Mouse (Mus musculus): Measurements from ENCODE around the gene Il10rb.

The Il10rb gene

DNA sequence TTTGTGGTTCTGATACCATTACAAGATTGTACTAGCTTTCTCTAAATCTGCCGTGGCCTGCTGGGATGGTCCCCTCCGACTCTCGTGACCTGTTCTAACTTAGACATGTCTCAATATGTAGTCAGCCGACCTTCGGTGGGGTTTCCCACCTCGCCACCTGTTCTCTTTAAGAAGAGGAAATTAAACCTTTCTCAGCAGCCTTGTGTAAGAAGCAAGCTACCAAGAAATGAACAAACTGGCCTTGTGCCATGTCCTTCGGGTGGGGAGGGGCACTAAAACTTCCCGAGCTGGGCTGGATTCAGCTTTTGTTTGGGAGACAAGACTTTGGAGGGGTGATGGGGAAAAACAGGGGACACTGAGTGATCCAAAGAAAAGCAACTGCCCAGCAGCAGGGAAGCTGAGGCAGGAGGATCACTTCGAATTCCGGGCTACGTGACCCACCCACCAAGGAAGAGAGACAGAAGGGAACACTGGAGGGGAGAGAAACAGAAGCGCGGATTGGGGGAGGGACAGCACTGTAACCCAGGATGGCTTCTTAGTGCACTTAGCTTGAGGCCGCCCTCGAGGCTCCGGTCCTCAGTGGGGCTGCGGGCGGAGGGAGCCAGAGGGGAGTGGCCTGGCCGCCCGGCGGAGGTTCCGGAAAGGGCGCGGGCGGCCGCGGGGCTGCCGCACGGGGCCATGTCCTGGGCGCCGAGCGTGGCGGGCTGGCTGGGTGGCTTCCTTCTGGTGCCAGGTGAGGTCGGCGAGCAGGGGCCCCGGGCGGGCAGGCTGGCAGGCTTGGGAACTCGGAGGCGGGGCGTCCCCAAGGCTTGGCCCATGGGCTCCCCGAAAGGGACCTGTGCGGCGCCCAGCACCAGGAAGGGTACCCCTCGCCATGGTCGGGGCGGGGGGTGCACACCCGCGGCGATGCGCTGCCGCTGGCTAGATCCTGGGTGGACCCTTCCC lies at the start of gene Il10rb:
Il10rb (plus strand) TSS at position 525 of the 945 bp plus-strand sequence.
- peak; percentile 23 for DNase-seq (ENCODE audit: low read depth, low spot score)

DNA sequence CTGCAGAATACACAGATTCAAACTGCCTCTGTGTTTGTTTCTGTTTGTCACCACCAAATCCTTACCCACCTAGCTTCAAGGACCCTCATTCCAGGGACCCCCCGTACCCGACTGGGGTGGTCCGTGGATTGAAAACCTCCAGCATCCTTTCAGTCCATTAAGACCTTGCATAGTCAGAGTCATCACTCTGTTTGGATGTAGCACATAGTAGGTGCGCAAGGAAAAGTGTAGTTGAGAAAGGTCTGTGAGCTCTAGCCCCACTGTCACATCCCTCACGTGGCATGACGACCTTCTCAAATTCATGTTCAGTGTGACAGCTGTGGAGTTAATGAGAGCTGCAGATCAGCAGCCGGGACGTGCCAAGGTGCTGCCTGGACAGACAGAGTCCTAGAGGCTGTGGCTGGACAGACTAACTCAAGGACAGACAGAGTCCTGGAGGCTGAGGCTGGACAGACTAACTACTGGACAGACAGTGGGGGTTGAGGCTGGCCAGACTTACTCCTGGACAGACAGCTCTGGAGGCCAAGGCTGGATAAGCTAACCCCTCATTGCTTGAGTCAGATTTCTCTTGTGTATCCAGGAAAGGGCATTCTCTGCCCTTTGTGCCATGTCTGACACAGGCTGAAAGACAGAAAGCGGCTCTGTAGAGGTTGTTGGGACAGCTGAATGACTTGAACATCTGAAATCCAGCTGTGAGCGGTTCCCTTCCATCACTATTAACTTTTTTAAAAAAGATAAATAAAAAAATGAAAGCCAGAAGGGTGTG lies 49.0 kb upstream of the Il10rb start:
- no peak for DNase-seq (ENCODE audit: low read depth, low spot score)

DNA sequence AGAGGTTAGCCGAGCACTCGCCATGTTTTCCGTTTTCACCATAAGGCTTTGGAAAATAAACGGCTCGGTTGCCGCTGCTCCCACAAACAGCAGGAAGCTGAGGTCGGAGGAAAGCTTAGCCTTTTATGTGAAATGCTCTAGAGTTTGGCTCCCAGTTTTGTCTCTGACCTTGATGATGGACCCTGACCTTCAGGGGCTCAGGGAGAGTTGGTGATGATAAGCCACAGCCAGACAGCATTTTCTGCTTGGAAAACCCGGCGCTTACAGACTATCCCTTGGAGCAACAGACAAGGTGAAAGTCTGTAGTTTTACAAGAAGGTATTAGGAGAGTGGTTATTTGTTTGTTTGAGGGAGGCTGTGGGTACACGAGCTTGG lies 48.5 kb upstream of the Il10rb start:
- DNase-seq (ENCODE audit: low read depth, low spot score) = no peak

DNA sequence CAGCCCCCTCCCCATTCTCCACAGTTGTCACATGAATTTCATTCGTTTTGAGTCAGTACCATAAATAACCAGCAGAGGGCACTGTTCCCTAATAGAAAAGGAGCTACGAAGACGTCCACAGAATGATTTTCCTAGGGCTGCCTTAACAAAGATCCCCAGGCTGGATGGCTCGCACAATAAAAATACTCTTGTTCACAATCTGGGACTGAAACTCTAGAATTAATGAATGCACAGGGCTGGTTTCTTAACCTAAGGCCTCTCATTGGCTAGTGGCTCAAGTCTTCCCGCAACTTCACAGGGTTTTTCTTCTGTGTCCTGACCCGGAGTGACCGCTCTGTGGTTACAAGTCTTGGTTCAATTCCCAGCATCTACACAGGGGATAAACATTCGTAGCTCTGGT lies 47.4 kb upstream of the Il10rb start:
- DNase-seq (ENCODE audit: low read depth, low spot score) = peak; percentile 74

DNA sequence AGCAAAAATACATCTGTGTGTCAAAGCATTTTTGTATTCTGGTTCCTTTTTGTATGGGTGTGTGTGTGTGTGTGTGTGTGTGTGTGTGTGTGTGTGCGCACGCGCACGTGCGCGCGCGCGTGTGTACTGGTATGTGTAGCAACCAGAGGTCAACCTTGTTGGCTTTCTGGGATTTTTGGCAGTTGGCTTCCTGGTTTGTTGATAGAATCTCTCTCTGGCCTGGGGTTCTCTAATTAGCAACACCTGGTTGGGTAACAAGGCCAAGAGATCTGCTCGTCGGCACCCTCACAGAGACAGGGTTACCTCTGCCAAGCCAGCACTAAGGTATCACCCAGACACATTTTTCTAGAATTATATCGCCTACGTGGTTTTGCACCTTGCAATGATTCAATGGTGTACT lies 46.4 kb upstream of the Il10rb start:
- no peak for DNase-seq (ENCODE audit: low read depth, low spot score)

DNA sequence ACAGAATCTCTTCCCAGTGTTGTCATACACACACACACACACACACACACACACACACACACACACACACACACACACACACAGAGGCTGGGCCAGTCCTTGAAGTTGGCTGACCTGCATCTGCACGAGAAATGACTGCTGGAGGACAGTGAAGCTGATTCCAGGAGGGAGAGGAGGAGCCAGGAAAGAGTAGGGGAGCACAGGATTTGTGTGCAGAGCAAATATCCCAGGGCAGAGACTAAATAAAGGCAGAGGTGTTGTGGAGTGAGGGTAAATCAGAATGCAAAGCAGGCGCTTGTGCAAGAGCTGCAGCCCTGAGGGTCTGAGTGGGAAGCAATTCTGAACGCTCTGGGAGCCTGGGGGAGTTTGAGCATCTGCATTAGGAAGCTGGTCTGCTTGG lies 45.8 kb upstream of the Il10rb start:
- no peak for DNase-seq (ENCODE audit: low read depth, low spot score)

DNA sequence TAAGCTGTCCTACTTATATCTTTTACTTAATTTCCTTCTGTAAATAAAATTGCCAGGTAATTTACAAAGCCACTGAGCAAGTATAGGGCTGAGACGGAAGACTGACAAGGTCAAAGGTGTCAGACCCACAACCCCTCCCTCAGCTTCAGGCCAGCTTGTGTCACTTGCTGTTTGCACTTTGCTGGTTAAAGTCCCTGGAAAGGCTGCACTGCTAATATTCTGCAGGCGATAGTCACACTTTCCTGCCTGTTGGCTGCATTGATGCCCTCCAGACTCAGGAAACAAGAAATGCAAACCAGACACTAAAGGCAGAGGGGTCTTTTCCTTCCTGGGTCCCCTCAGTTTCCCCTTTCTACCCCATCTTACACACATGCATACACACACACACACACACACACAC lies 44.0 kb upstream of the Il10rb start:
- no peak for DNase-seq (ENCODE audit: low read depth, low spot score)

DNA sequence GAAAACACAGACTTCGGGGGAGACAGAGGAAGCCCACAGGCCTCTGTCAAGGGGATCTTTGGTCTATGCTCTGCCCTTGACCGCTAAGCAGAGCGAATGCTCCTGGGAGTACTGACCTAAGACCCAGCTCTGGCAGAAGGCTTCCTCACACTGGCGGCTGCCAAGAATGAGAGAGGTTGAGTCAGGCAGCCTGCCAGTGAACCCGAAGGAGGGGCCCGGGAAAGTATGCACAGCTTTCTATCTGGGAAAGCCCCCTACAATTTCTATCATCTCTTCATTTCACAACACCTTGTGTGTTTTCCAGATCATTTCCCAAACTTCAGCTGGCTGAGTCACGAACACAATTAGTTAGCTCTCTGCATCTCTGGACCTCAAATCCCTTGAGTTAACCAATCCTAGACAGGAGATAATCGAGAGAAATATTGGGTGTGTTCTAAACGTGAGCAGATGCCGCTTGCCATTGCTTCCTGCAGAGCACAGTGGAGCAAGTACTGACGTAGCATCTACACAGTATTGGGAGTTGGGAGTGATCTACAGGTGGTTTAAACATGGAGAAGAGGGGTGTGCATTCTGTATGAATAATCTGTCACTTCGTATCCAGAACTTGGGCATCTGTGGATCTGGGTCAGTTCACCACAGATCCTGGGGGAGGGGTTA lies 43.2 kb upstream of the Il10rb start:
- no peak for DNase-seq (ENCODE audit: low read depth, low spot score)

DNA sequence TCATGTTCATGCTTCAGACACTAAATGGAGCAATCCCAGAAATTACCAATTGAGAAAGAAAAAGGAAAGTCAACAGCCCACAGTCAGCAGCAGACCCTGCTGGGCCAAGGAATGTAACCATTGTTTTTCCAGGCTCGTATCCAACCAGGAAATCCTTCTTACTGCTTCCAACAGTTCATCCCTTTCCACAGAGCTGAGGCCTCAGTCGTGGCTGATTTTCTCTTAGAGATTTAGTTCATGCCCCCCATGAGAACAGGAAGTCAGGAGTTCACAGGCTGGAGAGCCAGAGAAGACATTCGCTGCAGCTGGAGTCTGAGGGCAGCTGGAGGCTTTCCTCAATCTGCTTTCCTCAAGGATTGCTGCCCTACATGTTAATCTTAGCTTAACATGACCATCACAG lies 42.5 kb upstream of the Il10rb start:
- no peak for DNase-seq (ENCODE audit: low read depth, low spot score)

DNA sequence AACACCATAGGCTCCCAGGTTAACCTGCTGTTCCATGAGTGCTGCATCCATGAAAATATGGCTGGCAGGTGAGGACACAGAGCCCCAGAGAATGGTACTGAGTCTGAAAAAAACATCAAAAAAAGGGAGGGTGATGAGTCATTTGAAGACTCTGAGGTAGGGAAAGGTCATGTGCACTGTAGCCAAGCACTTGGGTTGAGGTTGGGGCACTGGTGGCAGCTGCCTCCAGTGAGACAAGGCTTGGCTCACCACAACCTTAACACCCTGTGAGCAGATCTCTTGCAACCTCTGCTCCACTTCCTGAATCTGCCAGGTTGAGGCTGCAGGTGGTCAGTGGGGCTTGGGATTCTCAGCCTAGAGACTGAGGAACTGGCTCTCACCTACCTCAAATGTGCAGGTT lies 39.4 kb upstream of the Il10rb start:
- no peak for DNase-seq (ENCODE audit: low read depth, low spot score)

DNA sequence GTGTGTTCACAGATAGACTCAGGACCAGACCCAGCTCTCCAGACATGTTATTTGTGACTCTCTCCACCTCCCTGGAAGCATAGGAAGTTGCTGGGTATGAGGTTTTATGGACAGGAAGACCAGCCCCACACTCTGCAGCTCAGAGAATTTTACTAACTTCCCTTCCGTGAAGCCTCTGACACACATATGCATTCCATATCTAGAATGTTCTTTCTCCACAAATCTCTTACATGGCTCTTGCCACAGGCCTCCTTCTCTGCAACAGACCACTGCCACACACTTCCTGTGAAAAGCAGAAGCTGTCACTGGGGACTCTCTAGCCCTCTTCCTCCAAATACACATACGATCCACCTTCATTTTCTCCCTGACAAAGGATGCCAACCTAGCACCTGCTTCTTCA lies 38.9 kb upstream of the Il10rb start:
- DNase-seq (ENCODE audit: low read depth, low spot score) = no peak

DNA sequence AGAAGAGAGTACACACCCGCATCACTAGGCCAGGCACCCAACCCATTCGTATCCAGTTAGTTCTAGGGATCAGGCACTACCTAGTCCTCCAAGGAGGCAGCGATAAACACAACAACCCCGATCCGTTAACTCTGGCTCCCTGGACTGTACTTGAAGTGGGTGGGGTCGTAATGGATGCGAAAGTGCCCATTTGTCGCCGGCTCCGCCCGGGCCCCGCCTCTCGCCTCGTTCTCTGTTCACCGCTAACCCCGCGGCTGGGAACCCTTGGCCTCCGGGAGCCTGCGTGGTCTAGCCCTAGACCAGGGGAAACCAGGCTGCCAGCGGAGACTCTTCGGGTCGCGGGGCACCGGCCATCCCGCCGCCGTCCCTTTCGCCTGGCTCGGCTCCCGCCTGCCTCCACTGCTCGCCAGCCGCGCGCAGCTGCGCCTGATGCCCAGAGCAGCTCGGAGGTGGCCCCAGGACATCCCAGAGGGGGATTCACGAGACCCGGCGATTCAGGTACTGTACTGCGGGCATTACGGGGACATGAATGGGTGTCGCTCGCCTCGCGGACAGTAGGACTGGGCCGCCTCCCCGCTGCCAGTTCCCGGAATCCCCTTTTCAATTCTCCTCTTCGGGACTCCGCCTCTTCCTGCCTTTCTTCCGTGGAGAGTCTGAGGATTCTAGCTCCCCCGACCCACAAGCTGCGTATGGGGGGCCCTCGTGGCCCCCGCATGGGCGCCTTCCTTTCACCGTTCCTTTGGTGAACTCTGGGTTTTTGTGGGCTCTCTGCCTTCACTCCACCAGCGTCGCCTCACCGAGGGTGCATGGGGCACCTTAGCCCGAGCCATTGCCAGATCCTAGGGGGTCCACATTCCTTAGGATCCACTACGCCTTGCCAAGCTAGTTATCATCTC lies 33.1 kb upstream of the Il10rb start, which contains the start of gene Ifnar2:
Ifnar2 (plus strand) TSS at position 207 of the 896 bp plus-strand sequence.
- peak; percentile 61 for DNase-seq (ENCODE audit: low read depth, low spot score)

DNA sequence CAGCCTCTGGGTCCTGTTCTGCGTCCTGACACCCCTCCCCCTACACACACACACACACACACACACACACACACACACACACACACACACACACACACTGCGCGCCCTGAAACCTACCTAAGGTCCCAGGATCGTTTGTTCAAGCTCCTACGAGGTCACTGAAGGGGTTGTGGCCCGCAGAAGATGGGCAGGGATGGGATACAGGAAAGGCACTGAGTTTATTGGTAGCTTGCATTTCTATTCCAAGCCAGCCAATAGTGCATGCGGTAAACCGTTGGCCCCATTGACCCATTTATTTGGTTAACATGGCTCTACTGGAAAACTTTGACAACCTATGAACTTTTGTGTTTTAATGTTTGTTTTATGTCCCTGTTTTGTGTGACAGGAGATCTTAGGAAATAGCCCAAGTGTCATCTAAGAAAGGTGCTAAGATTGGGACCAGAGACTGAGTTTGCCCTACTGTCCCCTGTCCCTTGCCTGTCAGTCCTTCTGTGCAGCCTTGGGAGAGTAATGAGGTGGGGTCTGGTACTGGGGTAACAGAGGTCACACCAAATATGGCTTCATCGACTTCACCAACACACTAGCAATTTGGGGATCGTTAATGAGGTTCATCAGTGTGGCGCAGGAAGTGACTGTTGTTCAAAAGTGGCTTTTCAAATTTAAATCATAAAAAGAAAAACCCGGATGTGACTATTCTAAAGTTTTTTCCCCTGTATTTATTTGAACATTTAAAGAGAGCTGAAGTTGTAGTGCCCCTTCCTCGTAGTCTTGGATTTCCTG lies 32.3 kb upstream of the Il10rb start:
- DNase-seq (ENCODE audit: low read depth, low spot score) = no peak

DNA sequence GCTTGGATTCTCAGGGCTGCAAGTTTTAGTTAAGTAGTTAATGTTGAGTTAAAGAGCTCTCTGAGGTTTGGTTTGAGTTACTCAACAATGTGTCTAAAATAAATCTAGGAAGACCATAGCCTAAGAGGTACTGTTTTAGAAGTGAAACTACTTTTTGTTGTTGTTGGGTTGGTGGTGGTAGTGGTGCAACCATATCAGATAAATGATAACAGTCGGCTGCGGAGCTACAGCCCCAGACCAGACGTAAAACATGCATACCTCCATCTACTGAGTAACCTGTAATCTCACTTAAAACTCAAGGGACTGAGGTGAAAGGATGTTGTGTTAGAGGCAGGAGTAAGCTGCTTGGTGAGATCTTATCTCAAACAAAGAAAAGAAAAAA lies 31.7 kb upstream of the Il10rb start:
- no peak for DNase-seq (ENCODE audit: low read depth, low spot score)

DNA sequence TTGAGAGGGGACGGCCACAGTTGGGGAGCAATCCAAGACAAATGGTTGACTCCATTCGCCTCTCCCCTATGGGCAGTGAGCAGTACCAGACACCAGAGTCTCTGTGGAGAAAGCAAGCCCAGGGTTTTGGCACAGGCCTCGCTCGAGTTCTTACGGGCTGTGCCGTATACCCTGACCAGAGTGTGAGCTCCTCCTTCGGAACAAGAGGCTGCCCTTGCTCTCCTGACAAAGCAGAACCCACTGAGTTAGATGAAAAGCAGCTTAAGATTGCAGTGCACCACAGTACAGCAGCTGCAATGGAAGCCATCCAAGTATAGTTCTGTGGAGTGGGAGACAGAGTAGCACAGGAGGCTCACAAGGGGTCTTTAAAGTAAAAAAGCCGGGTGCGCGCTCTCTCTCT lies 29.3 kb upstream of the Il10rb start:
- DNase-seq (ENCODE audit: low read depth, low spot score) = no peak

DNA sequence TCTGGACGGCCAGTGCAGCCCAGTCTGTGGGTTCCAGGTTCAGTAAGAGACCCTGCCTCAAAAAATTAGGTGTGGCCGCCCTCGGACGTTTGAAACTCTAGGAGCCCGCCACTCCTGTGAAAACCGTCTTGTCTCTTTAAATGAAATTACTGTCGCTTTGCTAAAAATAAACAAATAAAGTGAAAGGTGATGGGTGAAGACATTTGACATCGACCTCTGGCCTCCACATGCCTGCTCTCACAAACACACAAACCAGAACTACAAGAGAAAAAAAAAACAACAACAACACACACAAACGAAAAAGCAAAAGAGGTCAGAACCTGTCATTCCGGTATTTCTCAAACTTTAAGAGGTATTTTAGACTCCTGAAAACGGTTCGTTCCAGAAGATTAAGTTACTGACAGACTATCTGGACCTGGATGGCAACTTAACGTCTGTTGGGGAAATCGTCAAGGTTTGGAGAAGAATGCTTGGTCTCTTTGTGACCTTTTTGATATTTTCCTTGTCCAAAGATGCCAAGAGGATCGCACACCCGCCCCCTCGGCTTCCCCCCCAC lies 27.5 kb upstream of the Il10rb start:
- no peak for DNase-seq (ENCODE audit: low read depth, low spot score)

DNA sequence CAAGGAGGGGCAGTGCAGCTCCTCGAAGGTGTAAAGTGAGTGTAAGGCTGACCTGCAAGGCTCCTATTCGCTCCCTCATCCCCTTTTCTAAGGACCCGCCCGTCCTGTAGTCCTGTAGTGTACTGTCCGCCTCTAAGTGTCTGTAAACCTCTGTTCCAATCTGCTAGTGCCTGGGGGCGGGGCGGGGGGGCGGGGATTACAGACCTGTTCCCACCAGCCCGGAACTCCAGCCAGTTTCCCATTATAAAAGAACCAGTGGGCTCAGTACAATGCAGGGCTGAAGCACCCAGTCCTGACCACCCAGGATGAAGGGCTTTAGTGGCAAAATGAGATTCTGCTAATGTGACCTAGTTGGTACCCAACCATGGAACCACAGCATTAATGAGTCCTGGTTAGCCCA lies 27.0 kb upstream of the Il10rb start:
- peak; percentile 54 for DNase-seq (ENCODE audit: low read depth, low spot score)

DNA sequence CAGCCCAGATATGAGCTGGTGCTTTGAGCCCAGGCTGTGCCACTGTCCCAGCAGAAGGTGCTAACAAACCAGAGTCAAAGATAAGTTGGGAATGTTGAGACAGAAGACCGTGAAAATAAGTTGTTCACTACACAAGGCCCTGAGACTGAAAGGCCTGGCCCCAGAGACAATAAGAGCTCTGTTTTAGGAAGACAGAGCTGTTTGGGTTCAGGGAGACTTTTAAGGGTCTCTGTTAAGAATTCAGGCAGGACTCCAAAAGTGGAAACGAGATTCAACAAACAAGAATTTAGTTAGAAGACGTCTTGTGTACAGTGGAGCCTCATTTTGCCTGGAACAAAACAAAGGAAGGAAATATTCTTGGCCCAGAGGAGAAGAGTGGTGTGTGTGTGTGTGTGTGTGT lies 26.6 kb upstream of the Il10rb start:
- no peak for DNase-seq (ENCODE audit: low read depth, low spot score)

DNA sequence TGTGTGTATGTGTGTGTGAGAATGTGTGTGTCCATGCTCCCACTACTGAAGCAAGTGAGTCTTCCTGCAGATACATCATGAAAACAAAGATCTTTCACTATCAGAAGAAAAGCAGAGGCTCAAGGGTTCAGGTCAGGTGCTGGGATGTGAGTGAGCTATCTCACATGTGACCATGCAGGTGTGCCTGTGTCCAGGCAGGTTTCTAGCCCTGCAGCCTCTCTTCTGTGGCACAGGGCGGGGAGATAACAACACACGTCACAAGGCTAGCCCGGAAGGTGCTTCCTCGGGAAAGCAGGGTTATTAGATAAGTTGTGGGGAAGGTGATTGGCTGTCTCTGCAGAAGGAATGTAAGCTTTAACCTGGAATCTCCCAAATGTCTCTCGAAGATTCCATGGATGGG lies 25.8 kb upstream of the Il10rb start:
- DNase-seq (ENCODE audit: low read depth, low spot score) = no peak

DNA sequence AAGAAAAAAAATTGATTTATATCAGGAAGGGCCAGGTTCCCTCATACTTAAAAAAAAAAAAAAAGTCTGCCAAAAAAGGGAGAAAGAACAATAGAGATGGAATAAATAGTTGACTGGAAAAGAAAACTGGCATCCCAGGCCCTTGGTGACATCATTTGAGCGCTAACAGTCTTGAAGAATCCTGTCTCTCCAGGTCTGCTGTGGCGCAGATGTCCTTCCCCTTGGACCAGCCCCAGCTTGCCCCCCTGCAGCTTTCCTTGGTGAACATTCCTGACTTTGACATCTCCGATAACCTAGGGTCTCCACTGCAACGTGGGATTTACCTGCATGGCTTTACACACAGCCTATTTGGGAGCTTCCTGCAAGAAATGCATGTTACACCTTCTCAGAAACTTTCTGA lies 24.4 kb upstream of the Il10rb start:
- DNase-seq (ENCODE audit: low read depth, low spot score) = no peak

Data from ES-CJ7 (cell line).